Mouse (Mus musculus) heart, postnatal 36 days (tissue): ENCODE data around the gene Zfp993. TPM values are rescaled to one million over a fixed set of nuclear protein-coding genes. Genes with fewer than 3 reads are reported as not detected.
"Not testable (repeated sequence)": the region's sequence is repeated elsewhere in the genome, so short reads cannot be mapped to it uniquely, and the experiment has no call there.

Experiments used
- DNase-seq, 2 experiments: peaks; one replicate each; pipeline ENCODE4 v3.0.0; 2021 to 2022
- intact Hi-C: fragments of 180-260 bp; cut with DNase I; formaldehyde crosslinking; loops from one replicate; pipeline ENCODE4 v1.15.1; 2025
- total RNA-seq, 2 experiments: library from RNA; stranded (reverse); gene quantifications; 2 replicates each; pipeline ENCODE4 v1.2.3; 2021

The Zfp993 gene
- 10 to 100 TPM in 1 of 2 experiments, 1 to 10 TPM in 1; 7.5 to 12.7 TPM for total RNA-seq

- DNase-seq, intact Hi-C loops: not testable (repeated sequence)
Observed at GRCm38 (mm10) chr4:146610774-146611400, at the start of gene Zfp993. TSS of gene Zfp993 (plus strand) at chr4:146610961.

DNA sequence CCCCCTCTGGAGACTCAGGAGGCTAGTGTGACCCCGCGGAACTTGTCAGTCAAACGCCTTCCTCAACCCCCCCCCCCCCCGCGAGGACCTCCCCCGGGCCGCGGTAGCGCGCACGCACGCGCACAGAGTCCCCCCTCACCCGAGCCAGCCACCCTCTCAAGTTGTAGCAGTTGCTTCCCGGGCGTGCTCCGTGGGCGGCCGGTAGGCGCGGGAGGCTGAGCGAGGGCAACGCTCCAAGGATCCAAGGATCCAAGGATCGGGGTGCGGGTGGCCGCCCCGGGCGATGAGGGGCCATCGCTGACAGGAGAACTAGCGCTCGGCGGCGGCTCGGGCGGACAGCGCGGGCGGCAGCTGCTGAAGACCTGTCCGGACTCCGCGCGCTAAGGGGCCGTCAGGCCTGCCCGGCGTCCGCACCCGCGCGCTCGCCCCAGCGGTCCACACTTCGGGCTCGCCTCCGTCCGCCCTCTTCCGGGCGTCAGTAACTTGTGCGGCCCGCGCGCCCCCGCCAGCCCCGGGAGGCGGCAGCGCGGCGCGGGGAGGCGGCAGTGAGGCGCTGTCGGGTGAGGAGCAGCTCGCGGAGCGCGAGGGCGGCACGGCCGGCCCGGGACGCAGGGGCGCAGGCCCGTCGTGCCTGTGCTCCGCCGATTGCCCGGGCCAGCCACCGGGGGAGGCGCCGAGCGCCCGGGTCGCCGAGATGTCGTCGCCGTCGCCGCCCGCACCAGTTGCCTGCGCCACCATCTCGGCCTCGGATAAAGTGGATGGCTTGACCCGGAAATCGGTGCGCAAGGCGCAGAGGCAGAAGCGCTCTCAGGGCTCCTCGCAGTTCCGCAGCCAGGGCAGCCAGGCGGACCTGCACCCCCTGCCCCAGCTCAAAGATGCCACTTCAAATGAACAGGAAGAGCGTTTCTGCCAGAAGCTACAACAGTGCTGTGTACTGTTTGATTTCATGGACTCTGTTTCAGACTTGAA lies 30.6 kb upstream of the Zfp993 start:
- DNase-seq, intact Hi-C loops: not testable (repeated sequence)

DNA sequence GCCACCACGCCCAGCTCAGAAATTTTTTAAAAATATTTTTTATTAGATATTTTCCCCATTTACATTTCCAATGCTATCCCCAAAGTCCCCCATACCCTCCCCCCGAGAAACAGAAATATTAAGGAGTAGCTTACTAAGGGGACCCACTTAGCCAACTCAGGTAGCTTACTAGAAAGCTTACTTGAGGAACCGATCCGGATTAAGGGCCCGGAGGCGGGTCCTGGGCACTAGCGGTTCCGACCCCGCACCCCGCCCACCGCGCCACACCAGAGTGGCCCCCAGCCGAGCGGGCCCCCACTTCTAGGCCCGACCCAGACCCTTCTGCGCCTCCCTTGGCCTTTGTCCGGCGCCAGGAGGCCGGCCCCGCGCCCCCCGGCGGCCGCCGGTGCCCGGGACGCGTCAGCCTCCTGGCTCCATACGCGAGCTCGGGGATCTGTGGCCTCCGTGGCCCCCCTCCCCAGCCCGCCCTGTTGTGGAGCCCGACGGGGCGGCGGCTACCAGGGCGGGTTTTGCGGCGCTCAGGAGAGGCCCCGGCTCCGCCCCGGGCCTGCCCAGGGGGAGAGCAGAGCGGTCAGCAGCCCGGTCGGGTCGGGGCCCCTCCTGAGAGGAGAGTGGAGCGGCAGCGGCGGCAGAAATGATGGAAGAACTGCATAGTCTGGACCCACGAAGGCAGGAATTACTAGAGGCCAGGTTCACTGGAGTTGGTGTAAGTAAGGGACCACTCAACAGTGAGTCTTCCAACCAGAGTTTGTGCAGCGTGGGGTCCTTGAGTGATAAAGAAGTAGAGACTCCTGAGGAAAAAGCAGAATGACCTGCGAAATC lies 7.0 kb upstream of the Zfp993 start:
- intact Hi-C loops, DNase-seq: not testable (repeated sequence)

DNA sequence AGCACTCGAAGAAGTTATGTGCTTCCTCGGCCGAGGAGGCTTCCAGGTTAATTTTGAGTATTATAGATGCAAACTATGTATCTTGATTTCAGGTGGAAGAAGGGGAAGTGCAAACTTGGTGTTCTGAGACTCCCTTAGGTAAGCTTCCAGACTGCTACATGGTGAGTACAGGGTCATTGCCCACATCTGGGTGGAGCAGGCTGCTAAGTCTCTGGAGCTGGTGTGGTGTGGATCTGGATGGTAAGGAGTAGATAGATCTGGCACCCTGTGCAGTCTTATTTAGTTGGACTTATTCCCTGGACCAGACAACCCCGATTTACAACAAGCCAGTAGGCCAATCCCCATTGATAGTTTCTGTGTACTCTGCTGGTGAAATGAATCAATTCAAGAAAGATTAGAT lies 33.6 kb downstream of the Zfp993 start:
- intact Hi-C loops, DNase-seq: not testable (repeated sequence)

GRCm38 (mm10) chr4:146649641-146650040 lies 38.9 kb downstream of the Zfp993 start:
- DNase-seq, intact Hi-C loops: not testable (repeated sequence)

GRCm38 (mm10) chr4:146650115-146650514 lies 39.4 kb downstream of the Zfp993 start:
- intact Hi-C loops, DNase-seq: not testable (repeated sequence)

- DNase-seq, intact Hi-C loops: not testable (repeated sequence)
Observed at GRCm38 (mm10) chr4:146650639-146651038, 39.9 kb downstream of the Zfp993 start.

Other genes with a start within 250 kb of the Zfp993 start
- gene Zfp992, start 161.9 kb upstream of the Zfp993 start, total RNA-seq = 1 to 10 TPM; 2.6 to 3.0 TPM
- gene Zfp981, start 108.9 kb upstream of the Zfp993 start, total RNA-seq = under 1 TPM; 0.47 to 0.73 TPM